Mouse (Mus musculus) testis, postnatal 10 days (tissue): Measurements from ENCODE around the gene Gnl1.
A peak's percentile ranks its signal among the peaks of the same experiment; 100 is the strongest.
"Not testable (repeated sequence)": the region's sequence is repeated elsewhere in the genome, so short reads cannot be mapped to it uniquely, and the experiment has no call there.

Experiments used
- DNase-seq: peaks from one replicate; pipeline ENCODE4 v3.0.0; 2021; ENCODE audit warnings: low spot score

The Gnl1 gene

GRCm38 (mm10) chr17:35994175-35994878 lies 14.7 kb downstream of the Gnl1 start:
- DNase-seq = peak; percentile 72

DNA sequence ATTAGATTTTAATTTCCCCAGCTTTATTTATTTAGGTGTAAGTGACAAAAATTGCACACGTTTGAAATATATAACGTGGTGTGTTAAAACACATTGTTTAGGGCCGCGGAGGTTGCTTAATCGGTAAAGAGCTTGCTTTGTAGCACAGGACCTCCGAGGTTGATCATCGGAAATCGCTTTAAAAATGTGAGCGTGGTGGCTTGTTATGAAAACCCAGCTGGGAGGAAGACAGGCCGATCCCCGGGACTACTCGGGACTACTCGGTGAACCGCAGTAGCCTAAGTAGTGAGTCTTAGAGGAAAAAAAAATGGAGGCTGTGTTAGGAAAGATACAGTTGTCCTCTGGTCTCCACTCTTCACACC lies 15.2 kb downstream of the Gnl1 start:
- DNase-seq = no peak

DNA sequence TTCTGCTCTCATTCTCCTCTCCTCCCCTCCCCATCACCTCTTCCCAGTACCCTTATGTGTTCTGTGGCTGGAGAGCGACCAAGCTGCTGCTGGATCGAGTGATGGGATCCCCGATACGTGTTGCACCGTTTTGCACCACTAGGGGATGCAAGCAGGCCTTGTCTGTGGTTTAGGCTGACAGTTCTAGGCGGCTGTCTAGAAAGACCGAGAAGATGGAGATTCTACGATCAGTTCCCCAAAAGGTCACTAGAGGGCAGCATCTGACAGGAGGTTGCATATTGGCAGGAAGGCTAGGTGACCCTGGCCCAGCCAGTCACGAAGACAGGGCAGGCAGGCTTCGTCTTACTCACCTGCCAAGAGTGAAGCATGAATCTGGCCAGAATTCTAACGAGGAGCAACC lies 17.3 kb downstream of the Gnl1 start:
- peak; percentile 96 for DNase-seq

DNA sequence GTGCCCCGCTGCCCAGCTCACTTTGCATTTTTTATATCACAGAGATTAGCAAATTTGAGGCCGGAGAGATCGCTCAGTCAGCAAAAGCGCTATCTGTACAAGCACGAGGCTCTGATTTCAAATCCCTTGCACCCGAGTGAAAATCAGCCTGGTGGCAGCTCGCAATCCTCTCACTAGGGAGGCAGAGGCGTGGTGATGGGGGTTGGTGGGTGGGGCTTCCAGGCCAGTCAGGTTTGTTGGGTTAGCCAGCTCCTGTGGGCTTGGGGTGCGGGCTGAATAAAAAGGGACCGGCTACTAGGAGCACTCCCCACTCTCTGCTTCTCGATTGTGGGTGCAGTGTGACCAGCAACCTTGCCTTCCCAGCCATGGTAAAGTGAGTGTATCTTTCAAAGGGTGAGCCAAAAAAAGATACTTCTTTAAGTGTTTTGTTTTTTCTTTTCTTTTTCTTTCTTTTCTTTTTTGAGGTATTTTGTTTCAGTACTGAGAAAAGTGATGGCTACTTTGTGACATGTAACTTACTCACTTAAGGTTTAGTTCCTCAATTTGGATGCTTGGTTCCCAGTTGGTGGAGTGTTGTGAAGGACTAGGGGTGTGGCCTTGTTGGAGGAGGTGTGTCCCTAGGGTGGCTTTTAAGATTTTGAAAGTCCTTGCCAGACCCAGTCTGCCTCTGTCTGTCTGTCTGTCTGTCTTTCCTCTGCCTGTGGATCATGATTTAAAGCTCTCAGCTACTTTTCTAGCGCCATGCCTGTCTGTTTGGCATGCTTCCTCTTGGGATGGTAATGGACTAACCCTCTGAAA lies 18.3 kb downstream of the Gnl1 start:
- no peak for DNase-seq

DNA sequence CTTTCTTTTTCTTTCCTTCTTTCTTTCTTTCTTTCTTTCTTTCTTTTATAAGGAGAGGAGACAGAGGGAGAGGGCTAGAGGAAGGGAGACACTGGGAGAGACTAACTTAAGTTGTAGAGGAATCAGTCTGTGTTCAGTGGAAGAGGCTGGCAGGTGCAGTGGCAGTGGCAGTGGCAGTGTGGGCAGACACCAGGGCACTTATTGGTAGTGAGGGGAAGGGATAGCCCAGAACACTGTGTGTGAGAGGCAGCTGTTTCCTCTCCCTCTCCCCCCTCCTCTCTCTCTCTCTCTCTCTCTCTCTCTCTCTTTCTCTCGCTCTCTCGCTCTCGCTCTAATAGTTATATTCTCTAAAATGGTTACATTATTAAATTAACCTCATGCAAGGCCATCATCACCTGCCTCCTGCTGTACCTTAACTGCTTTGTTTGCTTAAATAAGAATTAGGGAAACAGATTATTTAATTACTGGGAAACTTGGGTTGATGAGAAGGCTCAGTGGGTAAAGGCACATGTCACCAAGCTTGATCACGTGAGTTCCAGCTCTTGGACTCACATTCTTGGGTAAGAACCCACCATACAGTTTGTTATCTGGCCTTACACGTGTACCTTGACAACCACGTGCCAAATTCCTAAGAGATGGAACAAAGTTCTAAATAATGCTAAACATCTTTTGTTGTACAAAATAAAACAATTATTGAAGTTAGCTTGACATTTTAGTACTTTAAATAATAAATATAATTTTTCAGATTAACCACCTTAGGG lies 19.1 kb downstream of the Gnl1 start:
- no peak for DNase-seq

DNA sequence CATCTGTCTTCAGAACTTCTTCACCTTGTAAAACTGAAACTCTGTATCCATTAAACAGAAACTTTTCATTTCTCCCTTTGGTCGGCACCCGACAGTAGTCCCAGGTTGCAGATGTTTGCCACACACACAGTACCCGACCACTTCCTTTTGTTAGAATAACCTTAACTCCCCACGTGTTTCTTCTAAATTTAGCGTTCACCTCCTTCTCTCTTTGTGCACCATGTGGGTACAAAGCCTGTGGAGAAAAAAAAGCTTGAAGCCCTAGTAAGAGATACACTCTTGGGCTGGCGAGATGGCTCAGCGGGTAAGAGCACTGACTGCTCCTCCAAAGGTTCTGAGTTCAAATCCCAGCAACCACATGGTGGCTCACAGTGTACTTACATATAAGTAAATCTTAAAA lies 19.7 kb downstream of the Gnl1 start:
- no peak for DNase-seq

GRCm38 (mm10) chr17:36000349-36000748 lies 20.7 kb downstream of the Gnl1 start:
- no peak for DNase-seq

- no peak for DNase-seq
Observed at GRCm38 (mm10) chr17:36001121-36001897, 21.7 kb downstream of the Gnl1 start.

DNA sequence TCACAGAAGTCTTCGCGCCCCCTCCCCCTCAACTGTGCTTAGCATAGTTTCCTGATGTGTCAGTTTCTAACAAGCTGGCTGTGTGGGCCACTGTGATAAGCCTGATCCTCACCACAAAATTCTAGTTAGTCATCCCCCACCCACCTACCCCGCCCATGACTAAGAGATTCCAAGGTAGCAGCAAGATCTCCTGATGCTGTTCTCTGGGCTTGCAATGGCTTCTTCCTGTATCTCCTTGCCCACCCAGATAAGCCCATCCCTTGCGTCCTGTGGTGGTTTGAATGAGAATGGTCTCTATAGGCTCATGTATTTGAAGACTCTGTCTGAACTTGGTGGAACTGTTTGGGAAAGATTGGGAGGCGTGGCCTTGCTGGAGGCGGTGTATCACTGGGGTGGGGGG lies 22.3 kb downstream of the Gnl1 start:
- DNase-seq = no peak

DNA sequence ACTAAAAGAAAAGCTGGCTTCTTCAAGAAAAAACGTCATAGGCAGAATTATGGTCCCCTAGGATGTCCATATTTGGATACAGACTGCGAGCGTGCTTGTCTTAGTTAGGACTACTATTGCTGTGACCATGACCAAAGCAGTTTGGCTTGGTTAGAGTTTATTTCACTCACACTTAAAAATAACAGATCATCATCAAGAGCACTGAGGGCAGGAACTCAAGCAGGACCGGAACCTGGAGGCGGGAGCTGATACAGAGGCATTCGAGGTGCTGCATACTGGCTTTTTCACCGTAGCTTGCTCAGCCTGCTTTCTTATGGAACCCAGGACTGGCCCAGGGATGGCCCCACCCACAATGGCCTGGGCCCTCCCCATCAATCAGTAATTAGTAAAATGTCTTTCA lies 23.7 kb downstream of the Gnl1 start:
- no peak for DNase-seq

DNA sequence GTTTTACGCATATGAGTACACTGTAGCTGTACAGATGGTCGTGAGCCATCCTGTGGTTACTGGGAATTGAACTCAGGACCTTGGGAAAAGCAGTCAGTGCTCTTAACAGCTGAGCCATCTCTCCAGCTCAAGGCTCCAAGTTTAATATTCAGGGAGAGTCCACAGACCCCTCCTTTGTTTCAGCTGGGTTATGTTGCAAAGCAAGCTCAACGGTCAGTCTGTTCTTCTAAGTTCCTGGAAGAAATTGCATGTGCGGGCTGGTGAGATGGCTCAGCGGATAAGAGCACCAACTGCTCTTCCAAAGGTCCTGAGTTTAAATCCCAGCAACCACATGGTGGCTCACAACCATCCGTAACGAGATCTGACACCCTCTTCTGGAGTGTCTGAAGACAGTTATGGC lies 24.8 kb downstream of the Gnl1 start:
- DNase-seq = not testable (repeated sequence)

GRCm38 (mm10) chr17:36014977-36015376 lies 35.3 kb downstream of the Gnl1 start:
- no peak for DNase-seq

- no peak for DNase-seq
Observed at GRCm38 (mm10) chr17:36017046-36017445, 37.4 kb downstream of the Gnl1 start.

DNA sequence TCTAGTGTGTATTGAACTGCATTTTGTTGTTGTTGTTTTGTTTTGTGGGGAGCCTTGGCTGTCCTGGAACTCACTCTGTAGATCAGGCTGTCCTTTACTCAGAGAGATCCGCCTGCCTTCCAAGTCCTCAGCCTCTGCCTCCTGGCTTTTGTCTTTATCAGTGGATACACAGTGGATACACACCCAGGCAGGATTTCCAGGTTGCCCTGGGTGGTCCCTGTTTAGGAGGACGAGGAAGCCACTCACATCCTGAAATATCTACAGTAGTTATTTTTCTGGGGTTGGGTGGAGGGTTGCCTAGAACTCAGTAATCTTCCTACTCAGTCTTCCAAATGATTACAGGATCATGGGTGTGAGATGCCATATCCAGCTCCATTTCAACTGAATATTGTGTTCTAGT lies 39.3 kb downstream of the Gnl1 start:
- DNase-seq = no peak

DNA sequence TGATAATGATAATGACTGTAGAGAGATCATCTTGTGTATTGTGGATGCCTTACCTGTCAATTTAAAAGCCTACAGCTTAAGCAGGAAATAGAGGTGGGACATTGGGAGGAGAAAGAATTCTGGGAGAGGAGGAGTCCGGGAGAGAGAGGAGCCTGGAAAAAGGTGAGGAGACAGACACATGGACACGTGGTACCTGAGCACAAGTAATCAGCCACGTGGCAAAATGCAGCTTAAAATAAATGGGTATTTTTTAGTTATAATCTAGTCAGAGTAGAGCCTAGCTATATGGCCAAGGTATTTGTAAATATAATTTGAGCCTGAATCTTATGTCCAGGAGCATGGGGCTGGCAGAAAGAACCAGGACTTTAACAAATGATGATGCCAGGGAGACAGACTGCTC lies 39.9 kb downstream of the Gnl1 start:
- no peak for DNase-seq

GRCm38 (mm10) chr17:36020191-36021073 lies 40.8 kb downstream of the Gnl1 start, which contains the start of gene H2-T24:
H2-T24 (minus strand) TSS chr17:36020560.
- peak; percentile 72 for DNase-seq

DNA sequence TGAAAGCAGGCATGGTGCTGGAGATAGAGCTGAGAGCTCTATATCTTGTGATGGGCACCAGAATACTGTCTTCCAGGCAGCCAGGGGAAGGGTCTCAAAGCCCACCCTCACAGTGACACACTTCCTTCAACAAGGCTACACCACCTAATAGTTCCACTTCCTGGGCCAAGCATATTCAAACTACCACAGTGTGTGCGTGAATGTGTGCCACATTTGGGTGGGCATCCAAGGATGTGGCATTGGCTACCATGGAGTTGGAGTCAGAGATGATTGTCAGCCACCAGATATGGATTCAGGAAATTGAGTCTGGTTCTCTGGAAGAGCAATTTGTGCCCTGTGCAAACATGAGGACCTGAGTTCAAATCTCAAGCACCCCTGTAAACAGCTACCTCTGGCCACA lies 41.7 kb downstream of the Gnl1 start:
- no peak for DNase-seq

GRCm38 (mm10) chr17:36022098-36022497 lies 42.4 kb downstream of the Gnl1 start:
- no peak for DNase-seq

DNA sequence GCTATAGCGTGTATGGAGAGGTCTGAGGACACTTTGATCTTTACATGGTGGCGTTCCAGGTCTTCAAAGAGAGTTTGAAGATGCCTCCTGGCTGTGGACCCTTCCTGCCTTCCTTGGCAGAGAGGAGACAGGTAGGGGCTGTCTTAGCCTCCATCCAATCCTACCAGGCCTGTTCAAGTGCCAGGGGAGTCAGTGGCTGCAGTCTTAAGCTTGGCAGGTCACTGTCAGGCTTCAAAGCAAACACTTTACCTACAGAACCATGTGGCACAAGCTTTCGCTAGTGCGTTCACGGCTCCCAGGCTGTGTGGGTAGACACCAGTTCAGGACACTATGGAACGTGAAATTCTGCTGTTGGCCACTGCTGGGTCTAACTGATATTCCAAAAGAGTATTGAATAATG lies 43.3 kb downstream of the Gnl1 start:
- no peak for DNase-seq

- no peak for DNase-seq
Observed at GRCm38 (mm10) chr17:36023710-36024654, 44.3 kb downstream of the Gnl1 start.
